Mouse (Mus musculus): ENCODE results near the gene Pdlim1. TPM values are rescaled to one million over a fixed set of nuclear protein-coding genes. Genes with fewer than 3 reads are reported as not detected.

Pdlim1 gene
- polyA plus RNA-seq, 1 experiment from 2014 or later, result 49.7 TPM

Other genes with a start within 250 kb of the Pdlim1 start
- gene Cyp2c54, start 198.0 kb downstream of the Pdlim1 start, polyA plus RNA-seq (2016; fragmentation: Nextera tagmentation; extraction: Ambion mirVana), result not detected in 2 replicates
- gene Cyp2c50, start 182.2 kb downstream of the Pdlim1 start, polyA plus RNA-seq (2016; fragmentation: Nextera tagmentation; extraction: Ambion mirVana), result not detected in 2 replicates
- gene Cyp2c70, start 84.5 kb downstream of the Pdlim1 start, polyA plus RNA-seq (2016; fragmentation: Nextera tagmentation; extraction: Ambion mirVana), result not detected in 2 replicates
- gene Sorbs1, start 241.9 kb upstream of the Pdlim1 start, polyA plus RNA-seq (2016; fragmentation: Nextera tagmentation; extraction: Ambion mirVana), result 62.1 and 79.4 TPM in 2 replicates

Data from midbrain, embryonic 12.5 days (tissue).